Mouse (Mus musculus): Measurements from ENCODE around the gene Krt17. TPM values are rescaled to one million over a fixed set of nuclear protein-coding genes. Genes with fewer than 3 reads are reported as not detected.

Krt17 gene
- polyA plus RNA-seq, 1 experiment from 2014 or later = not detected

DNA sequence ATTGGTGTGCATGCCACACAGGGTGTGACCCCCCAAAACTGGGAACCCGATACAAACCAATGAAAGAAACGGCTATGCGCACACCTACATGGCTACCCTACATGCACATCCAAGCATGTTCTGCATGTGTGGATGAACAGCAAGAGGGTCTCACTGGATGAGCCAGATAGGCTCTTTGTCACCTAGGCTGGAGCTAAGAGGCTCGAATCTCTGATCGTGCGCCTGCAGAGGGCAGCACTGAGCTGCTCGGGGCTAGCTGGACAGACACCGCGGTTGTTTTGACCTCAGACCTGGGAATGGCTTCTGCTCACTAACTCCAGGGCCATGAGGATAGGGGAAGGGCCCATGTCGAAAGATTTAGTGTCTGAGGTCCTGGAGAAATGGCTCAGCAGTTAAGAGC, 21.7 kb upstream of the Krt17 start:
- DNase-seq (ENCODE audit: extremely low spot score, low spot score) = peak; percentile 78
- Histone ChIP-seq H3K4me3 (no peak overlapping the region), H3K36me3 (replicated peaks) (no peaks in the 10 kb centered on the region), H3K27me3 (ENCODE audit: poor library complexity, severe bottlenecking) (no peaks in the 10 kb centered on the region), H3K27ac (peak overlapping the region; percentile 54; the same call in 1 of the 2 replicates), H3K9me3 (no peaks in the 10 kb centered on the region), H3K4me1 (peaks cover 17% of the 10 kb centered on the region)
- WGBS = 21% methylated on average over 10 of the region's 10 CpGs

GRCm38 (mm10) chr11:100281596-100282544, 21.0 kb upstream of the Krt17 start:
- no peaks in the 10 kb centered on the region for H3K36me3 ChIP-seq (replicated peaks)
- no peaks in the 10 kb centered on the region for H3K27me3 ChIP-seq (ENCODE audit: poor library complexity, severe bottlenecking)
- H3K4me1 ChIP-seq = peaks cover 13% of the 10 kb centered on the region
- H3K4me3 ChIP-seq = no peak overlapping the region
- DNase-seq (ENCODE audit: extremely low spot score, low spot score) = peak; percentile 89
- no peaks in the 10 kb centered on the region for H3K9me3 ChIP-seq
- 23% methylated on average over 11 of the region's 11 CpGs for WGBS
- H3K27ac ChIP-seq = peak overlapping the region; percentile 54; the same call in 1 of the 2 replicates

GRCm38 (mm10) chr11:100278759-100279158, 17.9 kb upstream of the Krt17 start:
- WGBS = 78% methylated on average over 5 of the region's 5 CpGs
- Histone ChIP-seq H3K36me3 (replicated peaks) (no peaks in the 10 kb centered on the region), H3K4me3 (no peak overlapping the region), H3K27me3 (ENCODE audit: poor library complexity, severe bottlenecking) (no peaks in the 10 kb centered on the region), H3K9me3 (no peaks in the 10 kb centered on the region), H3K4me1 (peaks cover 8% of the 10 kb centered on the region; the same call in 1 of the 2 replicates), H3K27ac (no peak overlapping the region)
- no peak for DNase-seq (ENCODE audit: extremely low spot score, low spot score)

DNA sequence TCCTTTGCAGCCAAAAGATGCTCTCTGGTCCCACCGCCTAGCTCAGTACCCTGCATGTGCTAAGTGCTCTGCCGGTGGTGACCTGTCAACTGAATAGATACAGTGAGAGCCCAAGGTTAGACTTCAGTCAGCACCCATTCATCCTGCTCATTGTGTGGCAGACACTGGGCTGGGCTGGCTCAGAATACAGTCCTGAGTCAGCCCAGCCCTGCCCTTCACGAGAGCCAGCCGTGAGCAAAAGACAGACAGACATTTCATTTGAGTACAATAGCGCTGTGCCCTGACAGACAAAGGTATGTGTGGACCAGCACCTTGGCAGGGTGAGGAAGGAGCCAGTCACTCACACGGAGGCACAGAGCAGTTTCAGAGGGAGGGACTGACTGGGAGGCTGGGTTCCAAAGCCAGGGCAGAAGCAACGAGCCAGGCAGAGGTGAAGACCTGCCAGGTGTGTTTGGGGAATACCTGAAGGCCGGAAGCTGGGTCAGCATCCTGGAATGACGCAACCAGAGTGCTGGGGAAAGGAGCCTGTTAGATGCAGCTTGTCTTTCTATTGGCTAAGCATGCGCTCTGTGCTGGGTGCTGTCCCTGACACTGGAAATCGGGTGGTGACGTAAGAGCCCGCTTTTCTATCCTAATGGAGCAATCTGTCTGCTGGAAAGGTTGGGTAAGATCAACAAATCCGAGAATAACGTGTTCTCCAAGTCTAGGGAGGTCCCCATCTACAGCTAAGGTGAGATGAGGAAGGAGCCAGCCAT, 17.1 kb upstream of the Krt17 start:
- Histone ChIP-seq H3K27me3 (ENCODE audit: poor library complexity, severe bottlenecking) (no peaks in the 10 kb centered on the region), H3K9me3 (no peaks in the 10 kb centered on the region), H3K27ac (no peak overlapping the region), H3K4me1 (peaks cover 8% of the 10 kb centered on the region; the same call in 1 of the 2 replicates), H3K4me3 (no peak overlapping the region), H3K36me3 (replicated peaks) (no peaks in the 10 kb centered on the region)
- WGBS = 77% methylated on average over 15 of the region's 15 CpGs
- no peak for DNase-seq (ENCODE audit: extremely low spot score, low spot score)

- no peaks in the 10 kb centered on the region for H3K36me3 ChIP-seq (replicated peaks)
- H3K27me3 ChIP-seq (ENCODE audit: poor library complexity, severe bottlenecking) = 0 out of 2 replicates have a peak, but pooled peaks cover 4% of the 10 kb centered on the region
- no peak overlapping the region for H3K4me3 ChIP-seq
- H3K27ac ChIP-seq = no peak overlapping the region
- 45% methylated on average over 5 of the region's 5 CpGs for WGBS
- no peaks in the 10 kb centered on the region for H3K4me1 ChIP-seq
- DNase-seq (ENCODE audit: extremely low spot score, low spot score) = no peak
- H3K9me3 ChIP-seq = no peaks in the 10 kb centered on the region
Observed at GRCm38 (mm10) chr11:100275466-100275865, 14.6 kb upstream of the Krt17 start.

GRCm38 (mm10) chr11:100274719-100275118, 13.9 kb upstream of the Krt17 start:
- Histone ChIP-seq H3K27ac (no peak overlapping the region), H3K27me3 (ENCODE audit: poor library complexity, severe bottlenecking) (0 out of 2 replicates have a peak, but pooled peaks cover 4% of the 10 kb centered on the region), H3K9me3 (no peaks in the 10 kb centered on the region), H3K4me1 (no peaks in the 10 kb centered on the region), H3K36me3 (replicated peaks) (no peaks in the 10 kb centered on the region), H3K4me3 (no peak overlapping the region)
- 80% methylated on average over 7 of the region's 7 CpGs for WGBS
- DNase-seq (ENCODE audit: extremely low spot score, low spot score) = no peak

DNA sequence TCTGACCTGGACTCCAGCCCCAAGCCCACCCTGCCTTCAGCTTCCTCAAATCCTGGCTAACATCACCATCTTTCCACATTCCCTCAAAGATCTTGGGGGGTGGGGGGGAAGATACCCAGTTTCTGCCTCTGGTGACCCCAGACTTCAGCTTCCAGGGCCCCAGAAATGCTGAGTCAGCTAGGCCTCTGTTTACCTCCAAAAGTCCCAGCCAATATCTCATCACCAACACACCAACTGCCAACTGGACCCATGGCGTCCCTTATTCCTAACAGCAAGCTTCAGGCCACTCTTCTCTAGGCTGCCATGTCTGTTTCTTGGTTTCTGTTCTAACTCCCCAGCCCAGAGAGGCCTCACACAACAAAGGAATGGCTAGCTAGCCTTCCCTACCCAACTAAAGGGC, 11.0 kb upstream of the Krt17 start:
- Histone ChIP-seq H3K4me1 (0 out of 2 replicates have a peak, but pooled peaks cover under 1% of the 10 kb centered on the region), H3K9me3 (no peaks in the 10 kb centered on the region), H3K36me3 (replicated peaks) (no peaks in the 10 kb centered on the region), H3K27me3 (ENCODE audit: poor library complexity, severe bottlenecking) (0 out of 2 replicates have a peak, but pooled peaks cover 4% of the 10 kb centered on the region), H3K4me3 (no peak overlapping the region), H3K27ac (no peak overlapping the region)
- no peak for DNase-seq (ENCODE audit: extremely low spot score, low spot score)
- WGBS = 91% methylated on average over 1 of the region's 1 CpGs

GRCm38 (mm10) chr11:100269821-100270332, 9.0 kb upstream of the Krt17 start, which contains the start of gene Krt42:
Gene Krt42 (minus strand): TSS chr11:100269871.
- Histone ChIP-seq H3K9me3 (no peaks in the 10 kb centered on the region), H3K4me3 (no peak within 1 kb of the TSS), H3K36me3 (replicated peaks) (no peaks in the 10 kb centered on the region), H3K4me1 (0 out of 2 replicates have a peak, but pooled peaks cover 4% of the 10 kb centered on the region), H3K27me3 (ENCODE audit: poor library complexity, severe bottlenecking) (0 out of 2 replicates have a peak, but pooled peaks cover 4% of the 10 kb centered on the region), H3K27ac (no peak within 1 kb of the TSS)
- WGBS = 79% methylated on average over 7 of the region's 7 CpGs
- no peak for DNase-seq (ENCODE audit: extremely low spot score, low spot score)

- H3K27ac ChIP-seq = no peak overlapping the region
- H3K4me1 ChIP-seq = peaks cover 18% of the 10 kb centered on the region
- no peaks in the 10 kb centered on the region for H3K36me3 ChIP-seq (replicated peaks)
- no peak overlapping the region for H3K4me3 ChIP-seq
- 26% methylated on average over 13 of the region's 13 CpGs for WGBS
- 0 out of 2 replicates have a peak, but pooled peaks cover 3% of the 10 kb centered on the region for H3K27me3 ChIP-seq (ENCODE audit: poor library complexity, severe bottlenecking)
- no peak for DNase-seq (ENCODE audit: extremely low spot score, low spot score)
- H3K9me3 ChIP-seq = no peaks in the 10 kb centered on the region
Observed at GRCm38 (mm10) chr11:100262058-100262980, 1.5 kb upstream of the Krt17 start.

DNA sequence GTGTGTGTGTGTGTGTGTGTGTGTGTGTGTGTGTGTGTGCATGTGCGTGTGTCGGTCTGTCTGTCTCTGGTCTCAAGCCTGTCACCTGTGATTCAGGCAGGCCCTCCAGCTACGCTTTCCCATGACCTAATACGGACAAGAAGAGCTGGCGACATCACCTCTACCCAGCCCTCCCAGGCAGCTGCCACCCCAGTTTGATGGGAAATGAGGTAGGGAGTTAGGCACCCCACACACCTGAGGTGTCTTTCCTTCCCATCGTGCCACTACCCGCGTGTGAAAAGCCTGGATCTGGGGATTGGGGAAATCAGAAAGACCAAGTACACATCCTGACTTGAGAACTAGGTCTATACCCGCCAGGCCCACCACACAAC, 391 bp upstream of the Krt17 start:
- no peak overlapping the region for H3K27ac ChIP-seq
- H3K9me3 ChIP-seq = no peaks in the 10 kb centered on the region
- H3K36me3 ChIP-seq (replicated peaks) = no peaks in the 10 kb centered on the region
- H3K27me3 ChIP-seq (ENCODE audit: poor library complexity, severe bottlenecking) = 0 out of 2 replicates have a peak, but pooled peaks cover 3% of the 10 kb centered on the region
- 89% methylated on average over 9 of the region's 9 CpGs for WGBS
- peaks cover 22% of the 10 kb centered on the region for H3K4me1 ChIP-seq
- DNase-seq (ENCODE audit: extremely low spot score, low spot score) = no peak
- H3K4me3 ChIP-seq = no peak overlapping the region

- no peak overlapping the region for H3K4me3 ChIP-seq
- WGBS = 90% methylated on average over 9 of the region's 9 CpGs
- no peaks in the 10 kb centered on the region for H3K9me3 ChIP-seq
- H3K27me3 ChIP-seq (ENCODE audit: poor library complexity, severe bottlenecking) = 0 out of 2 replicates have a peak, but pooled peaks cover 3% of the 10 kb centered on the region
- H3K27ac ChIP-seq = no peak overlapping the region
- no peaks in the 10 kb centered on the region for H3K36me3 ChIP-seq (replicated peaks)
- peaks cover 23% of the 10 kb centered on the region for H3K4me1 ChIP-seq
- no peak for DNase-seq (ENCODE audit: extremely low spot score, low spot score)
Observed at GRCm38 (mm10) chr11:100259079-100259478, 1.8 kb downstream of the Krt17 start.
